Mouse (Mus musculus) embryonic facial prominence, embryonic 10.5 days (tissue): ENCODE measurements around the gene Cenpx. TPM values are rescaled to one million over a fixed set of nuclear protein-coding genes. Genes with fewer than 3 reads are reported as not detected.

Experiments
- DNase-seq: peaks from one replicate; pipeline ENCODE4 v3.0.0-alpha.2; 2017; ENCODE audit warnings: low spot score
- H3K27ac ChIP-seq: fragments of 300-500 bp; sonication (generic); replicated peaks from 2 replicates; pipeline ENCODE4 v1.5.1; 2016; ENCODE audit warnings: mild to moderate bottlenecking
- H3K27me3 ChIP-seq: fragments of 300-500 bp; sonication (generic); replicated peaks from 2 replicates; pipeline ENCODE4 v1.6.1; 2016; ENCODE audit warnings: low read depth, mild to moderate bottlenecking; ENCODE audit not compliant: poor library complexity, severe bottlenecking
- H3K36me3 ChIP-seq: fragments of 300-500 bp; sonication (generic); replicated peaks from 2 replicates; pipeline ENCODE4 v1.6.1; 2016; ENCODE audit warnings: mild to moderate bottlenecking, moderate library complexity
- H3K4me1 ChIP-seq: fragments of 300-500 bp; sonication (generic); 2 replicates; pipeline ENCODE4 v1.6.1; 2016
- H3K4me3 ChIP-seq: fragments of 300-500 bp; sonication (generic); 2 replicates; pipeline ENCODE4 v1.5.1; 2016; ENCODE audit warnings: mild to moderate bottlenecking, moderate library complexity
- H3K9me3 ChIP-seq: fragments of 300-500 bp; sonication (generic); 2 replicates; pipeline ENCODE4 v1.6.1; 2016; ENCODE audit warnings: mild to moderate bottlenecking
- WGBS: fragments of 180-500 bp; shearing (Covaris S2); methylation state at CpG from one replicate; pipeline ENCODE4 v1.1.7; 2016; 5-methylcytosine and 5-hydroxymethylcytosine counted together
- polyA plus RNA-seq: library from polyadenylated mRNA; unstranded; fragments of >200 nt; fragmentation: Nextera tagmentation; extraction: Ambion mirVana; gene quantifications from 2 replicates; pipeline ENCODE4 v1.2.1, GENCODE M21; 2016

The Cenpx gene
- polyA plus RNA-seq, 1 experiment from 2014 or later, result 124 TPM

- Histone ChIP-seq H3K4me3 (peak within 1 kb of the TSS; percentile 72), H3K4me1 (peaks cover 29% of the 10 kb centered on the region), H3K9me3 (no peaks in the 10 kb centered on the region), H3K27me3 (peaks cover 51% of the 10 kb centered on the region), H3K27ac (peak within 1 kb of the TSS; percentile 75), H3K36me3 (peaks cover 37% of the 10 kb centered on the region)
- WGBS, result under 1% methylated on average over 90 of the region's 90 CpGs
- peak; percentile 87 for DNase-seq
Measured at GRCm38 (mm10) chr11:120721124-120722066, 7.9 kb upstream of the Cenpx start, which contains the start of gene Rac3. Gene Rac3 (plus strand): TSS chr11:120721470.

DNA sequence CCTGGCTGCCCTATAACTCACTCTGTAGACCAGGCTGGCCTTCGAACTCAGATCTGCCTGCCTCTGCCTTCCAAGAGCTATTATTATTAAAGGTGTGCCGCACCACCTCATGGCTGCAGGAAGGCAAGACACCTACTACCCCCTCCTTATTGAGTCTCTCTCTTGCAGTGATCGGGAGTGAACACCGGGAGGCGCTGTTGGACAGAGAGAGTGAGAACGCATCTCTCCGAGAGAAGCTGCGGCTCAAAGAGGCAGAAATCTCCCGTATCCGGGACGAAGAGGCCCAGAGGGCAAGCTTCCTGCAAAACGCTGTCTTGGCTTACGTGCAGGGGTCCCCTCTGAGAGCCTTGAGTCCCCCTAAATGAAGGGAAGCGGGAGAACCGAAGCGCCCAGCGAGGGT is 6.9 kb upstream of the Cenpx start:
- Histone ChIP-seq H3K27me3 (peaks cover 41% of the 10 kb centered on the region), H3K4me1 (peaks cover 27% of the 10 kb centered on the region), H3K9me3 (no peaks in the 10 kb centered on the region), H3K27ac (peak overlapping the region; percentile 75; the same call in 1 of the 2 replicates), H3K4me3 (peak overlapping the region; percentile 72), H3K36me3 (peaks cover 46% of the 10 kb centered on the region)
- WGBS, result 12% methylated on average over 17 of the region's 17 CpGs
- DNase-seq, result peak; percentile 92

GRCm38 (mm10) chr11:120719841-120720376 is 6.4 kb upstream of the Cenpx start:
- H3K27ac ChIP-seq, result no peak overlapping the region
- peaks cover 32% of the 10 kb centered on the region for H3K4me1 ChIP-seq
- peaks cover 51% of the 10 kb centered on the region for H3K36me3 ChIP-seq
- no peaks in the 10 kb centered on the region for H3K9me3 ChIP-seq
- H3K27me3 ChIP-seq, result peaks cover 37% of the 10 kb centered on the region
- H3K4me3 ChIP-seq, result no peak overlapping the region
- no peak for DNase-seq
- 90% methylated on average over 13 of the region's 13 CpGs for WGBS

DNA sequence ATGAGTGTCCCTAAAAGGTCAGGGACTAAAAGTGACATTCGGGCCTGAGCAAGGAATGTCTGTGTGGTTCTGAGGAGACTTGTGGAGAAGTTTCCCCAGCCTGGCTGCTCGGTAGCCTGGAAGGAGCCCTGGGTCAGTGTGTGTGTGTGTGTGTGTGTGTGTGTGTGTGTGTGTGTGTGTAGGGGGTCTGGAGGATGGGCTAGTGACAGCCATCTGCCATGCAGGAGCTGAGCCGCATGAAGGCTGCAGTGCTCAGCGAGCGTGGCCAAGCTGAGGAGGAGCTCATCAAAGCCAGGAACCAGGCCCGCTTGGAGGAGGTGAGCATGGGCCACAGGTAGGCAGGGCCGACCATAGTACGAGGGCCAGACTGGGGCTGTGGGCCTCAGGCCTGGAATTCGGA is 5.7 kb upstream of the Cenpx start:
- peaks cover 51% of the 10 kb centered on the region for H3K36me3 ChIP-seq
- peaks cover 36% of the 10 kb centered on the region for H3K27me3 ChIP-seq
- no peak overlapping the region for H3K27ac ChIP-seq
- 95% methylated on average over 9 of the region's 9 CpGs for WGBS
- 0 out of 2 replicates have a peak overlapping the region, but pooled peaks have one; percentile 3 for H3K4me3 ChIP-seq
- peaks cover 39% of the 10 kb centered on the region for H3K4me1 ChIP-seq
- DNase-seq, result no peak
- H3K9me3 ChIP-seq, result no peaks in the 10 kb centered on the region

DNA sequence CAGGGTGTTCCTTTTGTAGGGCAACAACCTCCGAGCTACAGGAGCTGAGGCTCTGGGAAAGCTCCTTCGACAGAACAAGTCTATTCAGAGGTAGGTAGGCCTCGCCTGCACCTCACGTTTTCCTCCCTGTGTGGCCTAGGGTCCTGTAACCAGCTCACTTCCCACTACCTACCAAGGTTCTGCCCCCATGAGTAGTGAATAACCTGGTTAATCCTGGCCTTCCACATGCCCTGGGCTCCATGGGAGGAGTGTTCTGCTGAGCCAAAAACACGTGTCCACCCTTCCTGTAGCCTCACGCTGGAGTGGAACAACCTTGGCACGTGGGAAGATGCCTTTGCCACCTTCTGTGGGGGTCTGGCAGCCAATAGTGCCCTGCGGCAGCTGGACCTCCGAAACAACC is 1.6 kb upstream of the Cenpx start:
- Histone ChIP-seq H3K27ac (no peak overlapping the region), H3K9me3 (no peaks in the 10 kb centered on the region), H3K4me1 (peaks cover 38% of the 10 kb centered on the region), H3K36me3 (peaks cover 64% of the 10 kb centered on the region), H3K4me3 (peak overlapping the region; percentile 76; the same call in 1 of the 2 replicates), H3K27me3 (0 out of 2 replicates have a peak, but pooled peaks cover 4% of the 10 kb centered on the region)
- 90% methylated on average over 9 of the region's 9 CpGs for WGBS
- DNase-seq, result no peak

DNA sequence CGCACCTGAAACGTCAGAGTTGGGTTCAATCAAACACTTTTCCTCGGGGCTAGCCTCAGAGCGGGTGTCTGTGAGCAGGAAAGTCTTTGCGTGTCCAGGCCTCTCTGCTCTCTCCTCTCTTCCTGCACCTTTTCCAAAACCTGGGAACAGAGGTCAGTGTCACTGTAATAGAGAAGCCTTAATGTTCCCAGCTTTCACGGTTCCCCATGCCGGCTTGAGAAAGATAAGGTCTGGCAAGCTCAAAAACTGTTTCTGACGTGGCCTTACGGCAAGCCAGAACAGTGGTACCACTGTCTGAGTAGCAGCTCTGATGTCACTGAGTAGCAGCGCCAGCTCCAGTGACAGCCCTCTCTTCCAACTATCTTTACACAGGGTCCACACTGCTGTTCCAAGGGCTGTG is 1.0 kb upstream of the Cenpx start:
- peak overlapping the region; percentile 82 for H3K27ac ChIP-seq
- 61% methylated on average over 10 of the region's 10 CpGs for WGBS

GRCm38 (mm10) chr11:120712771-120713568 is 568 bp downstream of the Cenpx start:
- no peaks in the 10 kb centered on the region for H3K9me3 ChIP-seq
- H3K4me3 ChIP-seq, result peak overlapping the region; percentile 76
- 1% methylated on average over 38 of the region's 38 CpGs for WGBS
- no peaks in the 10 kb centered on the region for H3K27me3 ChIP-seq
- peak; percentile 85 for DNase-seq
- H3K27ac ChIP-seq, result peak overlapping the region; percentile 82
- peaks cover 57% of the 10 kb centered on the region for H3K4me1 ChIP-seq
- H3K36me3 ChIP-seq, result peaks cover 63% of the 10 kb centered on the region

More for the DNA sequence above, 1.0 kb upstream of the Cenpx start:
- no peak for DNase-seq
- Histone ChIP-seq H3K4me1 (peaks cover 41% of the 10 kb centered on the region), H3K27me3 (no peaks in the 10 kb centered on the region), H3K4me3 (peak overlapping the region; percentile 76), H3K36me3 (peaks cover 64% of the 10 kb centered on the region), H3K9me3 (no peaks in the 10 kb centered on the region)

DNA sequence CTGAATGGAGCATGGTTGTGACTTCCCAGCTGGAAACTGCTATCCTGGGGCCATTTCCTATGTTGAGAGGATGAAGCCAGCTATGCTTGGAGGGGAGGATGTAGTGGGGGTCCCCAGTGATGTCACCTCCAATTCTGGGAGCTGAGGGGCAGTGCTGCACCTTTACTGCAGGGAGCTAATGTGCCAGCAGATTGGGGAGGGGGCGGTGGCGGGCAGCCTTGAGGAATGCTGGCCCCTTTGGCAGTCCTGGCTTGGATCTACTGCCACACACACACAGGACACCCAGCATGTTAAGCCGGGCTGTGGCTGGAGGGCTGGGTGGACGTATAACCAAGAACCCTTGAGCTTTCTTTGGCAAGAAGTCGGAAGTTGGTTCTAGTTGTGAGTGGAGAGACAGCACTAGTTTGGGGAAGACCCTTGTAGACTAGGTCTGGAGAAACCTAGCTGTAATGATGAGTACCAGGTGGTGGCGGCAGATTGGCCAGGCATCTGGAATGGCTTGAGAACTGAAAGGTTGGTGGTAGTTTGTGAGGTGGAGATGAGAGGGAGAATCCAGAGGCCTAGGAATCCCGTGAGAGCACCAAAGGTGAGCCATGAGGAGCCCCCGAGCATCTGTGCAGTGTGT is 1.4 kb downstream of the Cenpx start:
- peaks cover 54% of the 10 kb centered on the region for H3K36me3 ChIP-seq
- H3K27ac ChIP-seq, result no peak overlapping the region
- no peaks in the 10 kb centered on the region for H3K9me3 ChIP-seq
- H3K4me3 ChIP-seq, result peak overlapping the region; percentile 76
- H3K4me1 ChIP-seq, result peaks cover 65% of the 10 kb centered on the region
- no peak for DNase-seq
- 65% methylated on average over 8 of the region's 8 CpGs for WGBS
- no peaks in the 10 kb centered on the region for H3K27me3 ChIP-seq

DNA sequence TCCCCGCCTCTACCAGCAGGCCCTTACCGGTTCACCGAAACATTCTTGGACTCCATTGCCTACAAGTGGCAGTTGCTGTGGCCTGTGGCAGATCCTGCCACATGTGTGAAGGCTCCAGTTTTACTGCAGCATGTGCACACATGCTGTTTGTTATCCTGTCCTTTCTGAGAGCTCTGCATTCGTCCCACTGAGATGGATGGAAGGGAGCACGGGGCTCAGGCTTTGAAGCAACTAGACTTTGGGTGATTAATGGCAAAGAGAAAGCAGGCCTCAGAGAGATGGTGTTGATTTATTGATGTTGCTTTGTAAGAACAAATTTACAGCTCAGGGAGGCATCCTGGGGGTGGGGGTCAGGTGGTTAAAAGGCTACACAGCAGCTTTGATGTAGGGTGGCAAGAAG is 2.9 kb downstream of the Cenpx start:
- DNase-seq, result no peak
- peaks cover 41% of the 10 kb centered on the region for H3K36me3 ChIP-seq
- WGBS, result 87% methylated on average over 5 of the region's 5 CpGs
- no peak overlapping the region for H3K27ac ChIP-seq
- 0 out of 2 replicates have a peak, but pooled peaks cover 4% of the 10 kb centered on the region for H3K27me3 ChIP-seq
- H3K9me3 ChIP-seq, result no peaks in the 10 kb centered on the region
- H3K4me3 ChIP-seq, result no peak overlapping the region
- H3K4me1 ChIP-seq, result peaks cover 79% of the 10 kb centered on the region

DNA sequence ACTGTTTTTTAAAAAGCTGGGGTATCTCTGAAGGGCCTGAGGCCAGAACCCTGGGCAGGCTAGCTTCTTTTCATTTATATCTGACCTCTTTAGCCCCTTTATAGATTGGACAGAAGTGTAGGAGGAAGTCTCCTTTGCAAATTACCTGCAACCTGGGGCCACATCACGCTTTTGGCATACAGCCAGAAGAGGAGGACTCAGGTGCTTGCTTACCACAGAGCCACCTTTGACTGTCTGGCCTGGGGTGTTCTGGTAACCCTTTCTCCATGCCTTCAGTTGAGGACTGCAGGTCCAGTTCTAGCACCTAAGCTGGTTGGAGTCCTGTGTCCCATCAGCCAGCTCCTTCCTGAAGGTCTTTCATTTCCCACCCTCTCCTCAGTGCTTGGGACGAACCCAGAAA is 4.0 kb downstream of the Cenpx start:
- Histone ChIP-seq H3K9me3 (no peaks in the 10 kb centered on the region), H3K27me3 (0 out of 2 replicates have a peak, but pooled peaks cover 4% of the 10 kb centered on the region), H3K4me3 (no peak overlapping the region), H3K27ac (no peak overlapping the region), H3K36me3 (peaks cover 36% of the 10 kb centered on the region), H3K4me1 (peaks cover 79% of the 10 kb centered on the region)
- no peak for DNase-seq
- WGBS, result 88% methylated on average over 2 of the region's 2 CpGs

DNA sequence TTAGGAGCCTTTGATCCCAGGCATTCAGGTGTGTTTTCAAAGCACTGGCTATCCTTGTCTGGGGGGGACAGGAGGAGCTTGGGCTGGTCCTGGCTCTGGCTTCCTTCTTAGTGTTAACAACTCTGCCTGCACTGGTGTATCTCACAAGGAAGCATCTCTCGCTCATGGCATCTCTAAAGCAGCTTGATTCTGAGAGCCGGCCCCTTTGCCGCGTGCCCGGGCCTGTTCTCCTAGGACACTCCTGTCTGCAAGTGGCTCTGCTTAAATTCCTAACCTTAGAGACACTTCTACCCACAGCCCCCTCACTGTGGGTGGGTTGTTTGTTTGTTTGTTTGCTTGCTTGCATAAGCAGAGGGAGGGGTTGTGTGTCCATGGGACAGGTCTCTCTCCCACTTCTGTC is 5.6 kb downstream of the Cenpx start:
- H3K36me3 ChIP-seq, result peaks cover 47% of the 10 kb centered on the region
- peak overlapping the region; percentile 41 for H3K4me3 ChIP-seq
- H3K9me3 ChIP-seq, result no peaks in the 10 kb centered on the region
- H3K27me3 ChIP-seq, result 0 out of 2 replicates have a peak, but pooled peaks cover 4% of the 10 kb centered on the region
- peak; percentile 42 for DNase-seq
- peaks cover 81% of the 10 kb centered on the region for H3K4me1 ChIP-seq
- peak overlapping the region; percentile 87 for H3K27ac ChIP-seq
- WGBS, result 26% methylated on average over 5 of the region's 5 CpGs

DNA sequence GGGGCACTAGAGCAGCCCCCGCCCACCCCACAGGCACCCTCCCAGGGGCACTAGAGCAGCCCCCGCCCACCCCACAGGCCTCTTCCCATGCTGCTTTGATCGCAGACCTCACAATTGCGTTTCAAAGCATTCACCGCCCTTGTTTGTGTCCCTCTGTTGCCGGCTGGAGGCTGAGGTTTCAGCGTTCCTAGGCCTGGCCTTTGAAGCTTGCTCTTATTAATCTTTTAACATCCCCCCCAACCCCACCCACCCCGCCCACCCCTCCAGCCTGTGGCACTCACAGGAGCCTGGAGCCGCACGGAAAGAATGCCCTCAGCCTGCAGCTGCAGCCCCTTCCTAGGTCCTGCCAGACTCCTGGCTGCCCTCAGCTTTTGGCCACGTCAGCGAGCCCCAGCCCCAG is 6.3 kb downstream of the Cenpx start:
- Histone ChIP-seq H3K27me3 (0 out of 2 replicates have a peak, but pooled peaks cover 4% of the 10 kb centered on the region), H3K9me3 (no peaks in the 10 kb centered on the region), H3K4me3 (peak overlapping the region; percentile 41), H3K4me1 (peaks cover 74% of the 10 kb centered on the region), H3K36me3 (peaks cover 52% of the 10 kb centered on the region), H3K27ac (peak overlapping the region; percentile 87)
- peak; percentile 63 for DNase-seq
- WGBS, result 4% methylated on average over 12 of the region's 12 CpGs
